Mouse (Mus musculus) lung, adult 18-20 months (tissue): Measurements from ENCODE around the gene Bcl2l14.

Experiments used
- DNase-seq, 2 experiments: peaks; one replicate each; pipeline ENCODE4 v3.0.0; 2022; ENCODE audit warnings: mixed read lengths in 2 of 2

Bcl2l14 gene

GRCm38 (mm10) chr6:134403684-134404070 lies 7.6 kb downstream of the Bcl2l14 start:
- DNase-seq, result peak in 1 of 2 experiments; percentile 36

GRCm38 (mm10) chr6:134407226-134407625 lies 11.1 kb downstream of the Bcl2l14 start:
- peak; percentile 32 to 46 for DNase-seq

DNA sequence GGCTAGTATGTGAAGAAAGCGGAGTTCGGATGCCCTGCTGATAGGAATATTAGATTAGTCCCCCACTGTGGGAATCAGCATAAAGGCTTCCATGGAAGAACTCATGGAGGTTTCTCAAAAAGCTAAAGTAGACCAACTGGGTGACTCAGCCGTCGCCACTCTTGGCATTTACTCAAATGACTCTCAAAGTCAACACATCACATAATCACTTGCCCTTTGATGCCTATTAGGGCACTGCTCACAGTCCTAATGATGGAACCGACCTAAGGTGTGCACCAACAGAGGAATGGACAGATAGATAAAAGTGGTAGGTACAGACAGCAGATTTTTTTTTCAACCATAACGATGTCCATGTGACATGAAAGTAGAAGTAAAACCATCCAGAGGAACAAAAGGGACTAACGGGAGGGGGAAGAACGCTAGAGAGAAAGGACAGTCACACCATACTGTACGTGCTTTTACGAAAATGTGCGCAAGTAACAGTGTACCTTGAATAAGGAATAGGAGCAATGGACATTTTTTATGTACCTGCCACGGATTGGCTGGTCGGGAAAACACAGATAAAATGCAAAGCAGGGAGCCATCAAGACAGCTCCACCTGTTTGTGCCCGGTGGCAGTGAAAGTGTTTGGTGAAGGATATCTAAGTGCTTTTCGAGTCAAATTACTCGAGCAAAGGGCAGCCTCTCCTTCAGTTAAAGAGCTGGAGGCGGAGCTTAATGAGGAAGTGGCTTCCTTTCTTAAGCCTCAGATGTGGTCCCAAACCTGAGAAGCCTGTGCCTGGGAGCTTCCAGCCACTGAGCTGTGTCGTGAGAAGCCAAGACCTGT lies 17.8 kb downstream of the Bcl2l14 start:
- peak; percentile 57 to 69 for DNase-seq

DNA sequence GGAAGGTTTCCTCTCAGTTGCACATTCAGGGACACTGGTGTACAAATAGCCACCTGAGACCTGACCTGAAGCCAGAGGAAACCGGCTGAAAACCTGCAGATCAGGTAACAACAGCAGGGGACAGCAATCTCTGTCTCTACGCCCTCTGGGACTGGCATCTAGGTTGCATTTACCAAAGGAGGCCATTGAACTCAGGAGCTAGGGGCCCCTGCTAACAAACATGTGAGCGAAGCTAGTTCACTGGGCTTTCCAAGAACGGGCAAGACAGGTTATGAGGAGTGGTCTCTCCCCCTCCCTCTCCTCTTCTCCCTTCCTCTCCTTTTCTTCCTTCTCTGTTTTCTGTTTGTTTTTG lies 18.4 kb downstream of the Bcl2l14 start:
- no peak for DNase-seq

GRCm38 (mm10) chr6:134416556-134417105 lies 20.5 kb downstream of the Bcl2l14 start:
- no peak for DNase-seq

DNA sequence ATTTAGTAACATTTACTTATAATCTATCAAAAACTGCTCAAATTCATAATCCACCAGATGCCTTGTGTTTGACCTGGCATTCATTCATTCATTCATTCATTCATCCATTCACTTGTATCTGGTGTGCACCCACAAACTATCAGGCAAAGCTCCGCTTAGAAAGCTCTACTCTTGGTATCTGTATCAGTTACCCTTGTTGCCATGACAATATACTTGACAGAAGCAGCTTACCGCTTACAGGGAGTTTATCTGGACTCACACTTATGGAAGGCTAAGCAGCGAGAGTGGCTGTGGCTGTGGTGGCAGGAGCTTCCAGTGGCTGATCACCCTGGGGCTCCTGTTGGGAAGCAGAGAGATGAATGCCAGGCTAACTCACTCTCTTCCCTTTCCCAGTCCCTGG lies 21.8 kb downstream of the Bcl2l14 start:
- no peak for DNase-seq

GRCm38 (mm10) chr6:134420375-134420774 lies 24.3 kb downstream of the Bcl2l14 start:
- no peak for DNase-seq

GRCm38 (mm10) chr6:134421921-134422320 lies 25.8 kb downstream of the Bcl2l14 start:
- no peak for DNase-seq

- DNase-seq, result peak; percentile 68 to 70
These were observed 29.1 kb downstream of the Bcl2l14 start for GRCm38 (mm10) chr6:134425216-134425717.

- DNase-seq, result no peak
These were observed 31.0 kb downstream of the Bcl2l14 start for GRCm38 (mm10) chr6:134427165-134427564.

- DNase-seq, result no peak
These were observed 32.3 kb downstream of the Bcl2l14 start for GRCm38 (mm10) chr6:134428455-134428854.

DNA sequence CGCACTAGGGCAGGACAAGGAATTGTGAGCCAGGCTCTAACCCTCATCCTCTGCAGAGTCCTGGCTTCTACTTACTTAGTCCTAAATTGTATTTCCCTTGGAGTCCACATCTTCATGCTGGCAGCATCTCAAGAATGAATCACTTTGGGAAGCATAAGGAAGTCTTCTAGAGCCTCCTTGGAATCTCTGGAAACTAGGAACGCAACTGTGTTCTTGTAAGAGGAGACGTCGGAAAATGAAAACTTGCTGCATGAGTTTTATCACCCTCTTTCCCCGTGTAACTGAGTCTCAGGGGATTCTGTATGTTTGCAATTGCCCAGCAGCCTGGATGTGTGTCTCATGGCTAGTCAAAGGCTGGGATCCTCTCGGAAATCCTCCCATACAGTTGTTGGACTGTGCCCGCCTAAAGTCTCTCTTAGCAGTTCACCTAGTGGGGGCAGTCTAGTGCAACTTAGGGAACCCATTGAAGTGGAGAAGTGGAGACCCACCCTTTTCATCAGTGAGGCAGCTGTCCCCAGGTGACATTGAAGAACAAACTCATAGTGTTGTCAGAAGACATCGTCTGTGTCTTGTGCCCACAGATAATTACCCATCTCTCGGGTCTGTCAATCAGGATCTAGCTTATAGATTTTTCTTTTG lies 34.2 kb downstream of the Bcl2l14 start:
- no peak for DNase-seq

DNA sequence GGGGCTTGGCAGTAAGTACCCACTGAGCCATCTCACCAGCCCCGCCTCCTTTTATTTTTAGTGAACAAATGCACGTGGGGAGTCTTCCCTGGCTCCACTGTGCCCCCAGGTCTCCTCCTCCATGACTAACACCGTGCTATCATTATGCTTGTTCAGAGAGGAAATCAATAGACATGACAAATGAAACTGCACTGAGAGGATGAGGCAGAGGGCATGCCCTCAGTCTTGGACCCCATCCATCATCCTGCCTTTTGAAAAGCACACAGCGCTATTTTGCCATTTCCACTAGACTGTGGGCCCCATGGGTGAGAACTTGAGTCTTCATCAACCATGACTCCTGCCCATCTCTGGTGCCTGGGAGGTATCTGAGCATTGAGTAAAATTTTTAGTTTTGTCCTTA lies 35.5 kb downstream of the Bcl2l14 start:
- no peak for DNase-seq

- no peak for DNase-seq
These were observed 37.2 kb downstream of the Bcl2l14 start for GRCm38 (mm10) chr6:134433281-134433680.

DNA sequence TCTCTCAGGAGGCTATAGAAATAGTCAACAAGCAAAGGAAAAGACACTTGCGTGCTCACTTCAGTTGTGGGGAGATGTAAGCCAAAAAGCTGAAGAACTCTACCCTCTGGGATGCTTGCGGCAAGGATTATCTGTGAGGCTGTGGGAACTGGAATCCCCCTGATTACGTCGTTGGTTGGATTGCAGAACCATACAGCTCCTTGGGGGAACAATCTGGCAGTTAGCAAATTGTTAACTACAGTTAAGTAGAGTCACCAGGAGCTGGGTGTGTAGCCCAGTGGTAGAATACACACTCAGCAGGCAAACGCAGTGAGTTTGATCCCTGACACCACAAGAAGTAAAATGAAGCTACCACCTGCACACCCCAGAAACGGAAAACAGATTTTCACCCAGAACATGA lies 37.9 kb downstream of the Bcl2l14 start:
- no peak for DNase-seq

GRCm38 (mm10) chr6:134434866-134435390 lies 38.8 kb downstream of the Bcl2l14 start:
- no peak for DNase-seq

GRCm38 (mm10) chr6:134436955-134437354 lies 40.8 kb downstream of the Bcl2l14 start:
- DNase-seq, result no peak

DNA sequence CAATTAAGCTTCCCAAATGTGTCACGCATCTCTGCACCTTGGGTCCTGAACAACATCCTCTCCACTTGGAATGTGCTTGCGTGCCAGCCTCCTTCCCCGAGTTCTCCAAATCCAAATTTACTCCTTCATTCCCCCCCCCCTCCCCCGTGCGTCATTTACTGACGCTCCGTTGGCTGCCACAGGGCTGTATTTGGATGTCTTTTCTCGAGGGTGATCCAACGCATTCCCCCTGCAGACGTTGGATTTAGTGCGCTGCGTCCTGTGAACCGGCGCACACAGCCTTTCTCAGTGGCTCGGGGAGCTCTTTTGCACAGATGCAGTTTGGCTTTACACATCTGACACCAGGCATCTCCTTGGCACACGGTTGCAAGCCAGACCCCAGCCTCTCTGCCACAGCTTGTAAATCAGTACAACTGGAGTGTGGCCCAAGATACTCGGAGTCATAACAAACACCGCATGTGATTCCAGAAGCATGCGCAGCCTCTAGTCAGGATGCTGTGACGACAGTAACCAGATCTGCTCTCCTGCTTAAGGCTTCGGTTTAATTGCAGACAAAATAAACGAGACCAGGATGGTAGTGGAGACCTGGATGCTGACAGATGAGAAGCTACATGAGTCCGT lies 43.4 kb downstream of the Bcl2l14 start:
- DNase-seq, result no peak

DNA sequence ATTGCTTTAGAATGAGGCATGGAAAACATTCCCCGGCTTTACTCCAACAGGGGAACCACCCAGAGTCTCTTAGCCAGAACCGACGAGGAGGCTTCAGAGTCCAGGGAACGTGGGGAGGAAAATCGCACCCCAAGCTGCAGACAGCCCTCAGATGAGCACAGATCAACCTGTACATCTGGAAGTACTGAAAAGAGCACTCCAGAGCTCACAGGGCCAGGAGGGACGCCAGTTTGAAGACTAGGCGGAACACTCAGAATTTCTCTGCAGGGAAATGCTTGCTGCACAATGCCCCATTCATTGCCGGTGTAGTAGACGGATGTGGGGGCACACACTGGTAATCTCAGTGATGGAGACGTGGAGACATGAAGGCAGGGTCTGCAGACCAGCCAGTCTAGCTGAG lies 43.9 kb downstream of the Bcl2l14 start:
- DNase-seq, result no peak

- no peak for DNase-seq
These were observed 45.6 kb downstream of the Bcl2l14 start for GRCm38 (mm10) chr6:134441716-134442115.

DNA sequence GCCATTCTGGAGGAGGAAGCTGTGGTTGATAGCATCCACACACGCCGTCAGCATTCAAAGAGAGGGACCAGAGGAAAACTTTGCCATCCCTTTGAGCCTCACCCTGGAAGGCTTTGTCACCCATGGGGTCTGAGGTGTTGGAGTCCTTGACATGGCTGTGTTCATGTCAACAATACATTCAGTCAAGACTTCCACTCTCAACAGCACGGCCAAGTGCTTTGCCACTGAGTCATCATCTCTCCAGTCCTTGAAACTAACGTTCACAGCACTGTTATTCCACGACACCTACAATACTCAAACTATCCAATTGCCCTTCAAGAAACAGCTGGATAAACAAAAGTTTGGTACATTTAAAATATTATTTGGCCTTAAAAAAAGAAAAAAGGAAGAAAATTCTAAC lies 46.1 kb downstream of the Bcl2l14 start:
- peak in 1 of 2 experiments; percentile 43 for DNase-seq

- DNase-seq, result peak; percentile 60 to 73
These were observed 47.2 kb downstream of the Bcl2l14 start for GRCm38 (mm10) chr6:134443198-134443904.

- DNase-seq, result no peak
These were observed 47.8 kb downstream of the Bcl2l14 start for GRCm38 (mm10) chr6:134443925-134444324.
